Mouse (Mus musculus) left cerebral cortex, adult 11 months (tissue): Measurements from ENCODE around the gene Axin2.
A peak's percentile ranks its signal among the peaks of the same experiment; 100 is the strongest.

Experiments
- DNase-seq: peaks from one replicate; pipeline ENCODE4 v3.0.0; 2022; ENCODE audit warnings: low spot score

Axin2 gene

GRCm38 (mm10) chr11:108975583-108975982 lies 55.4 kb downstream of the Axin2 start:
- DNase-seq, result no peak

GRCm38 (mm10) chr11:108980530-108980929 lies 60.4 kb downstream of the Axin2 start:
- DNase-seq, result peak; percentile 45

GRCm38 (mm10) chr11:108981012-108981411 lies 60.9 kb downstream of the Axin2 start:
- DNase-seq, result no peak

- DNase-seq, result no peak
Observed at GRCm38 (mm10) chr11:108983409-108984064, 63.4 kb downstream of the Axin2 start.

- no peak for DNase-seq
Observed at GRCm38 (mm10) chr11:108984711-108985419, 64.7 kb downstream of the Axin2 start.

GRCm38 (mm10) chr11:108985836-108986235 lies 65.7 kb downstream of the Axin2 start:
- DNase-seq, result no peak

- DNase-seq, result no peak
Observed at GRCm38 (mm10) chr11:108987226-108987625, 67.1 kb downstream of the Axin2 start.

- no peak for DNase-seq
Observed at GRCm38 (mm10) chr11:108987705-108988104, 67.6 kb downstream of the Axin2 start.

GRCm38 (mm10) chr11:108988258-108988657 lies 68.1 kb downstream of the Axin2 start:
- DNase-seq, result no peak

- no peak for DNase-seq
Observed at GRCm38 (mm10) chr11:108989940-108990339, 69.8 kb downstream of the Axin2 start.

- DNase-seq, result no peak
Observed at GRCm38 (mm10) chr11:108993414-108993813, 73.3 kb downstream of the Axin2 start.

GRCm38 (mm10) chr11:108995196-108995989 lies 75.2 kb downstream of the Axin2 start:
- DNase-seq, result peak; percentile 65

GRCm38 (mm10) chr11:108995990-108996533 lies 75.9 kb downstream of the Axin2 start:
- DNase-seq, result no peak

GRCm38 (mm10) chr11:108997816-108998215 lies 77.7 kb downstream of the Axin2 start:
- no peak for DNase-seq
